Mouse (Mus musculus): Measurements from ENCODE around the gene Hint1. TPM values are rescaled to one million over a fixed set of nuclear protein-coding genes. Genes with fewer than 3 reads are reported as not detected.

The Hint1 gene
- polyA plus RNA-seq, 1 experiment from 2014 or later = 878 TPM

DNA sequence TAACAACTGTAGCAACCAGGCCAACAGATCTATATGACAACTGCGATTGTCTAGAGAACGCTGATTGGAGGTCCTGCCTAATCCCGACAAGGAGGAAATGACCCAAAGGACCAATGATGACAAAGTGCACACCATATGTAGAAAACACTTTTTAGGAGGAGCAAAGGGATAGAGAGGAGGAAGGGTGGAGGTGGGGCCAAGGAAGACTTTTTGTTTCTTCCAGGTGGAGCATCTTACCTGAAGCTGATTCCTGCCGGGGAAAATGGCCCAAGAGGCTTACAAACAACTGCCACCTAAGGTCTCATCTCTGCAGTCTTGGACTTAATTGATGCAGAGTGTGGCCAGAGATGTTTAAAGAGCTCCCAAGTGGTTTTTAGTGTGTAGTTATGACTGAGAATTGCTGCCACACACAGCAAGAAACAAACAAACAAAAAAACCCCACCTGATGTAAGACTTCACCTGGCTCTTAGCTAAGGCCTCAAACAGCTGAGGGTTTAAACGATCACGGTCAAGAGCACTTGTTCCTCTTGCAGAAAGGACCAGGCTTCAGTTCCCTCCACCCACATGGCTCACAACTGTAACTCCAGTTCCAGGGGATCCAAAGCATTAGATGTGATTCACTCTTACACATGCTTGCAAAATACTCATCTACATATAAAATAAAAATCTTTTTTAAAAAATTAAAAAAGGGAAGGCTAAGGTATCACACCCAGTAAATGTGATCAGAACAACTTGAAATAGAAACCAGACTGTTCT, 675 bp upstream of the Hint1 start:
- peak overlapping the region; percentile 97 for H3K9ac ChIP-seq (replicated peaks)
- H3K4me3 ChIP-seq (replicated peaks) = peak overlapping the region; percentile 95
- no peaks in the 10 kb centered on the region for H3K9me3 ChIP-seq (replicated peaks)
- H3K27me3 ChIP-seq (replicated peaks) = no peaks in the 10 kb centered on the region
- ATAC-seq (ENCODE audit: low FRiP score) = 0 out of 2 replicates have a peak, but pooled peaks have one; percentile 6
- peak overlapping the region; percentile 94 for H3K27ac ChIP-seq (replicated peaks)
- 77% methylated on average over 6 of the region's 6 CpGs for WGBS
- H3K4me2 ChIP-seq = peak overlapping the region; percentile 70
- H3K36me3 ChIP-seq = peaks cover 11% of the 10 kb centered on the region
- H3K4me1 ChIP-seq = peaks cover 37% of the 10 kb centered on the region

DNA sequence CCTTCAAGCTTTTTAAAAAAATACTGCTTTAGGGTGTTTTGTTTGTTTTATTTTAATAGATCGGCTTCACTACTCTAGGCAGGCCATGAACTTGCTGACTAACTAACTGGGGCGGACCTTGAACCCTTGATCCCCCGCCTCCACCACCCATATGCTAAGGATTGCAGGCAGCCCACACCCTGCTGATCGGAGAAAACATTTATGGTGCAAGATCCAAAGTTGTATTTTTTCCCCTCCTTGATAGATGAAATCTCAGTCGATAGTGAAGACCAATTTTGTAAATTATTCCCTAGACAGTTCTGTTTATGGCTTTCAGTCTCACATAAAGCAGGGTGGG, 834 bp downstream of the Hint1 start:
- 0 out of 2 replicates have a peak, but pooled peaks have one; percentile 13 for ATAC-seq (ENCODE audit: low FRiP score)
- peak overlapping the region; percentile 95 for H3K4me3 ChIP-seq (replicated peaks)
- H3K27ac ChIP-seq (replicated peaks) = peak overlapping the region; percentile 94
- WGBS = under 1% methylated on average over 5 of the region's 5 CpGs
- no peaks in the 10 kb centered on the region for H3K27me3 ChIP-seq (replicated peaks)
- H3K4me1 ChIP-seq = peaks cover 37% of the 10 kb centered on the region
- H3K4me2 ChIP-seq = peak overlapping the region; percentile 70
- H3K9ac ChIP-seq (replicated peaks) = peak overlapping the region; percentile 97
- peaks cover 25% of the 10 kb centered on the region for H3K36me3 ChIP-seq
- no peaks in the 10 kb centered on the region for H3K9me3 ChIP-seq (replicated peaks)

DNA sequence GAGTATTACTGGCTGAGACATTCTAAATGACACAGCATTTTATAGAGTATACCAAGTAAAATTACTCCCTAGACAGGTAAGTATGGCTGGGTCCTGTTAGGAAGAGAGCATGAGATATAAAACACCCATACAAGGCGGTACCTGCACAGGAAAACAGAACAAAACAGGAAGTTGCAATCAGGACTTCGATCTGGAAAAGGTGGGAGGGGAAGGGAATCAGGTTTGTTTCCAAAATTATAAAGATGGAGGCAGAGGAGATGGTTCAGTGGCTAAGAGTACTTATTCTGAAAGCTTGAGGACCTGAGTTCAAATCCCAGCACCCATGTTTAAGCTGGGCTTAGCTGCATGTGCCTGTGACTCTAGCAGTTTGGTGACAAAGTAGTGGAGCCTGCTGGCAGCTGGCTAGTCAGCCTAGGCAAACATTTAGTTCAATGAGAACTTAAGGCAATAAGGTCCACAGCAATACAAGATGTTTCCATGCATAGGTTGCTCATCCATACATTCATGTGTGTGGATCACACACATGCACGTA, 1.8 kb downstream of the Hint1 start:
- Histone ChIP-seq H3K4me1 (peaks cover 33% of the 10 kb centered on the region), H3K36me3 (peaks cover 33% of the 10 kb centered on the region), H3K9me3 (replicated peaks) (no peaks in the 10 kb centered on the region), H3K4me2 (peak overlapping the region; percentile 70), H3K27me3 (replicated peaks) (no peaks in the 10 kb centered on the region), H3K27ac (replicated peaks) (no peak overlapping the region), H3K4me3 (replicated peaks) (peak overlapping the region; percentile 95), H3K9ac (replicated peaks) (no peak overlapping the region)
- WGBS = 87% methylated on average over 3 of the region's 3 CpGs
- no peak for ATAC-seq (ENCODE audit: low FRiP score)

DNA sequence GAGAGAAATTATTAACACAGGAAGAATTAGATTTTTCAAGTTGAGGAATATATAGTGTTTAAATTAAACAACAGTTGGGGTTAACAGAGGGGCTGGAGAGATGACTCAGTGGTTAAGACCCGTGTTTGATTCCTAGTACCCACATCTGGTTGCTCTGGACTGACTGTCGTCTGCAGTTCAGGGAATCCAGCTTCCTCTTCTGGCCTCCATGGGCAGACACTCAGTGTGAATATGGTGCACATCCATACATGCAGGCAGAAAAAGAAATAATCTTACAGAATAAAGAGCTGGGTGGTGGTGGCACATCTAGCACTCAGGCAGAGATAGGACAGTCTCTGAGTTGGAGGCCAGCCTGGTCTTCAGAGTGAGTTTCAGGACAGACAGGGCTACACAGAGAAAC, 2.3 kb downstream of the Hint1 start:
- WGBS = 81% methylated on average over 2 of the region's 2 CpGs
- H3K4me3 ChIP-seq (replicated peaks) = no peak overlapping the region
- H3K27me3 ChIP-seq (replicated peaks) = no peaks in the 10 kb centered on the region
- no peaks in the 10 kb centered on the region for H3K9me3 ChIP-seq (replicated peaks)
- H3K27ac ChIP-seq (replicated peaks) = no peak overlapping the region
- peaks cover 36% of the 10 kb centered on the region for H3K36me3 ChIP-seq
- H3K9ac ChIP-seq (replicated peaks) = no peak overlapping the region
- no peak for ATAC-seq (ENCODE audit: low FRiP score)
- peak overlapping the region; percentile 70 for H3K4me2 ChIP-seq
- H3K4me1 ChIP-seq = peaks cover 31% of the 10 kb centered on the region

DNA sequence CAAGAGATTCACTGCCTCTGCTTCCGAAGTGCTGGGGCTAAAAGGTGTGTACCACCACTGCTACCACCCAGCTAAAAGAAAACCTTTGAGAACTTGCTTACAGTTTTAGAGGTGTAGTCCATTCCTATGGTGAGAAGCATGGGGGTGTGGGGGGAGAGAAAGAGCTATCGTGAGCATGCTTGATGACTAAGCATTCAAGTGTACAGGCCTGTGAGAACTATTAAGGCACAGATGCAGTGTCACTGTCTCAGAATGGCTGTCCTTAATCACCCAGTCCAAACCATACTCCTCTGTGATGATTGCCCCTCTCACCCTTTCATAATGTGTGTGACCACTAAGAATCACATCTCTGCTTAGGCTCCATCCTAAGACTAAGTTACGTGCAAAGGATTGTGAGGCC, 3.1 kb downstream of the Hint1 start:
- Histone ChIP-seq H3K4me1 (peaks cover 31% of the 10 kb centered on the region), H3K4me3 (replicated peaks) (no peak overlapping the region), H3K27me3 (replicated peaks) (no peaks in the 10 kb centered on the region), H3K9me3 (replicated peaks) (no peaks in the 10 kb centered on the region), H3K9ac (replicated peaks) (peak overlapping the region; percentile 14; the same call in 1 of the 2 replicates), H3K36me3 (peaks cover 45% of the 10 kb centered on the region), H3K4me2 (peak overlapping the region; percentile 70; the same call in 1 of the 2 replicates), H3K27ac (replicated peaks) (no peak overlapping the region)
- no peak for ATAC-seq (ENCODE audit: low FRiP score)
- WGBS = 59% methylated on average over 3 of the region's 3 CpGs

DNA sequence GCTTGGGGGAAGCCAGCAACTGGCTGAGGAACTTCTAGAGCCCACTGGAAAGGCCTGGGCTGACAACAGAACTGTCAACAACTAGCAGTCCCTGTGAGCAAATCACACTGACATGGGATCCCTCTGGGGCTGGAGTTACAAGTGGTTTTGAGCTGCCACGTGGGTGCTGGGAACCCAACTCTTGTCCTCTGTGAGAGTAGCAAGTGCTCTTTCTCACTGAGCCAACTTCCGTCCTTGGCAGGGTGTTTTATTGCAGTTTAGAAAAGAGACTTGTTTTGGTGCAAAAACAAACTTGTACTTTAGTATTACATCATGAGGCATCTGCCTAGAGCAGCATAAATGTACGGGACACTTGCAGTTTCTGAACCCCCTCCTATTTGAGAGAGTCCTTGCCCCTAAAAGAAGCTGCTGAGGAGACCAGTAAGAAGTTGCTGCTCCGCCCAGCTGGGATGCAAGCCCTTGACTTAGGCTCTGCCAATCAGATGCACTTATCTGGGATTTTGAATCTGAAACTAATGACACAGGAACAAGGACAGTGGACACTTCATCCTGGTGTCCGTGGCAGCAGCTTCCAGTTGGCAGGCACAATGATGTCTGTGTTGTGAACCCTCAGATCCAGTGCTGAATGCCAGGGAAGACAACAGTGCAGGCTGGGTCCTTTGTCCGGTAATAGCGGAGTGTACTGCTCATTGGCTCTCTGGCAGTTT, 5.8 kb downstream of the Hint1 start:
- no peak for ATAC-seq (ENCODE audit: low FRiP score)
- 63% methylated on average over 7 of the region's 7 CpGs for WGBS
- no peaks in the 10 kb centered on the region for H3K9me3 ChIP-seq (replicated peaks)
- H3K27ac ChIP-seq (replicated peaks) = peak overlapping the region; percentile 9
- H3K4me2 ChIP-seq = no peak overlapping the region
- peaks cover 26% of the 10 kb centered on the region for H3K4me1 ChIP-seq
- H3K27me3 ChIP-seq (replicated peaks) = no peaks in the 10 kb centered on the region
- H3K36me3 ChIP-seq = peaks cover 46% of the 10 kb centered on the region
- no peak overlapping the region for H3K9ac ChIP-seq (replicated peaks)
- no peak overlapping the region for H3K4me3 ChIP-seq (replicated peaks)

DNA sequence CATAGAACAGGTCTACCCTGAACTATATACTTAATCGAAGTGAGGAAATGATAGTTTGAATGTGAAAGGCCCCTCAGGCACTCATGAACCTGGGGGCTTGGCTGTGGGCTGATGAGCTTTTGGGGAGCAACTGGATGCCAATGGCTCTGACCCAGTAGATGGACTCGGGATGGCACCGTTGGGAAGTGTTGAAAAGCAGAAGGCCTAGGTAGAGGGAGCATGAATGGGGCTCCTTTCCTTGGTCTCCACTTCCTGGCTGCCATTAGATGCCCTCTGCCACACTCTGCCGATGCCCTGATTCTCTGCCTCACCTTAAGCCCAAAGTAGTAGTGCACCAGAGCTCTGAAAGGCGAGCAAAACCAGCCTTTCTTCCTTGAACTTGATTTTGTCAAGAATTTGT, 9.8 kb downstream of the Hint1 start:
- H3K4me3 ChIP-seq (replicated peaks) = no peak overlapping the region
- no peaks in the 10 kb centered on the region for H3K27me3 ChIP-seq (replicated peaks)
- H3K36me3 ChIP-seq = peaks cover 31% of the 10 kb centered on the region
- no peak overlapping the region for H3K27ac ChIP-seq (replicated peaks)
- H3K4me1 ChIP-seq = no peaks in the 10 kb centered on the region
- no peaks in the 10 kb centered on the region for H3K9me3 ChIP-seq (replicated peaks)
- no peak overlapping the region for H3K9ac ChIP-seq (replicated peaks)
- no peak overlapping the region for H3K4me2 ChIP-seq
- no peak for ATAC-seq (ENCODE audit: low FRiP score)
- WGBS = 96% methylated on average over 5 of the region's 5 CpGs

DNA sequence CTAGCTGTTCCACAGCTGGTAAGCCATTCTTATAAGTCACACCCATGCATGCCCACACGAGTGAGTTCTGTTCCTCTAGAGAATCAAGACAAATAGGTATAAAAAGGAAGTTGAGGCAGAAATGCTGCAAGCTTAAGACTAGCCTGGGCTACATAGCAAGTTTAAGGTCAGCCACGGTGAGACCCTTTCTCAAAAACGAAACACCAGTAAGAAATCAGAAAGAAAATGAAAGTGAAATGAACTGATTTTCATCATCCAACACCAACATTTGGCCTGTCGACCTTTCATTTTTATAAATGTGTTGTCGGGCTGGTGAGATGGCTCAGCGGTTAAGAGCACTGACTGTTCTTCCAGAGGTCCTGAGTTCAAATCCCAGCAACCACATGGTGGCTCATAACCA, 12.7 kb downstream of the Hint1 start:
- Histone ChIP-seq H3K4me1 (no peaks in the 10 kb centered on the region), H3K9me3 (replicated peaks) (no peaks in the 10 kb centered on the region), H3K27me3 (replicated peaks) (no peaks in the 10 kb centered on the region), H3K27ac (replicated peaks) (no peak overlapping the region), H3K36me3 (peaks cover 6% of the 10 kb centered on the region), H3K9ac (replicated peaks) (no peak overlapping the region), H3K4me2 (no peak overlapping the region), H3K4me3 (replicated peaks) (no peak overlapping the region)
- 87% methylated on average over 6 of the region's 6 CpGs for WGBS
- ATAC-seq (ENCODE audit: low FRiP score) = no peak

DNA sequence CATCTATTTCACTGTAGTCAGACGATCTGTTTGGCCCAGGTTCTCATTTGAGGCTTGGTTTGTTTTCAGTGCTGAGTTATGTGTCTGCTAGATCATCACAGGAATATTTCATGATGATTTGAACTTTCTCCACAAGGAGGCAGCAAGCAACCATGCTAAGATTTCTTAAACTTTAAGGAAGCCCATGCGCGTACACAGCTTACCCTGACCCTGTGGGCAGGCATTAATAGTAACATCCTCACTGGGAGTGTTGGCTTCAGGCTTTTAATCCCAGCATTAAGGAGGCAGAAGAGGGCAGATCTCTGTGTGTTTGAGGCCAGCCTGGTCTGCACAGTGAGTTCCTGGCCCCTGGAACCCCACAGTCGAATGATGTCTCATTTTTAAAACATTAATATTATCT, 13.3 kb downstream of the Hint1 start:
- Histone ChIP-seq H3K9me3 (replicated peaks) (no peaks in the 10 kb centered on the region), H3K9ac (replicated peaks) (no peak overlapping the region), H3K4me1 (no peaks in the 10 kb centered on the region), H3K4me2 (no peak overlapping the region), H3K4me3 (replicated peaks) (no peak overlapping the region), H3K27me3 (replicated peaks) (no peaks in the 10 kb centered on the region), H3K27ac (replicated peaks) (no peak overlapping the region), H3K36me3 (peaks cover under 1% of the 10 kb centered on the region; the same call in 1 of the 2 replicates)
- WGBS = 39% methylated on average over 4 of the region's 4 CpGs
- ATAC-seq (ENCODE audit: low FRiP score) = no peak; the same call in 1 of the 2 replicates

DNA sequence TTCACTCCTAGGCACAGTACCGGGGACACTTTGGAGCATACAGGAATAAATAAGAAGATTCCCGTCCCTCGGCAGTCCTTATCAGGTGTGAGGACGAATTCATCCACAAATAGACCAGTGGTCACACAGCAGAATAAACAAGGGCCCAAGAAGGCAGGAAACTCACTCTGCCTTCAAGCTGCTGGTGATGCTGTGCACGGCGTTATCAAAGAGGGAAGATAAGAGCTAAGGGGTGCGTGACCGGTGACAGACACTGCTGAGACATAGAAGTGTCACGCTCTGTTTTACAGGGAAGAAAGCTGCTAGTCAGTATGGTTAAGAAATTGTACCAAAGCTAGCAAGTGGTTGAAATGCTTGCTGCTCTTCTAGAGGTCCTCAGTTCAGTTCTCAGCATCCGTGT, 13.7 kb downstream of the Hint1 start:
- ATAC-seq (ENCODE audit: low FRiP score) = no peak
- no peaks in the 10 kb centered on the region for H3K27me3 ChIP-seq (replicated peaks)
- H3K9me3 ChIP-seq (replicated peaks) = no peaks in the 10 kb centered on the region
- WGBS = 86% methylated on average over 10 of the region's 10 CpGs
- H3K4me1 ChIP-seq = no peaks in the 10 kb centered on the region; the same call in 1 of the 2 replicates
- H3K36me3 ChIP-seq = no peaks in the 10 kb centered on the region
- H3K27ac ChIP-seq (replicated peaks) = no peak overlapping the region
- no peak overlapping the region for H3K4me2 ChIP-seq
- no peak overlapping the region for H3K4me3 ChIP-seq (replicated peaks)
- no peak overlapping the region for H3K9ac ChIP-seq (replicated peaks)

DNA sequence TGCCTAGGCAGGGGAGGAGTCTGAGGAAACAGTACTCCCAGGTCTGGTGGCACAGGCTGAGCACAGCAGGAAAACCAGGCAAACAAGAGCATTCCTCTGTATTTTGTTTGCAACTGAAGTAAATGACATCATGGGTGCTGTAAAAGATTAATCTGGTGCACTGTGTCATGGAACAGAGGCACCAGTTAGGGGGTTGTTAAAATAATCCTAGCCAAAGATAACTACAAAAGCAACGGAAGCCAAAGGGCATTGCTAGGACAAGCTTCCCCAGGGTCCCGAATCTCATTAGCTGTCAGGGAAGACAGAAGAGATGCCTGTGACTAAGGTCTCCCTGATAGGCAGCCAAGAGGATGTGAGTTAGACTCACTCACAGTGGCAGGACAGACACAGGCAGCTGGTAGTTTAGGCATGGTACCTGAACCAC, 14.9 kb downstream of the Hint1 start:
- Histone ChIP-seq H3K4me1 (no peaks in the 10 kb centered on the region; the same call in 1 of the 2 replicates), H3K9ac (replicated peaks) (no peak overlapping the region), H3K27ac (replicated peaks) (no peak overlapping the region), H3K4me2 (no peak overlapping the region), H3K4me3 (replicated peaks) (no peak overlapping the region), H3K9me3 (replicated peaks) (no peaks in the 10 kb centered on the region), H3K27me3 (replicated peaks) (no peaks in the 10 kb centered on the region), H3K36me3 (no peaks in the 10 kb centered on the region)
- 16% methylated on average over 2 of the region's 2 CpGs for WGBS
- no peak for ATAC-seq (ENCODE audit: low FRiP score)

DNA sequence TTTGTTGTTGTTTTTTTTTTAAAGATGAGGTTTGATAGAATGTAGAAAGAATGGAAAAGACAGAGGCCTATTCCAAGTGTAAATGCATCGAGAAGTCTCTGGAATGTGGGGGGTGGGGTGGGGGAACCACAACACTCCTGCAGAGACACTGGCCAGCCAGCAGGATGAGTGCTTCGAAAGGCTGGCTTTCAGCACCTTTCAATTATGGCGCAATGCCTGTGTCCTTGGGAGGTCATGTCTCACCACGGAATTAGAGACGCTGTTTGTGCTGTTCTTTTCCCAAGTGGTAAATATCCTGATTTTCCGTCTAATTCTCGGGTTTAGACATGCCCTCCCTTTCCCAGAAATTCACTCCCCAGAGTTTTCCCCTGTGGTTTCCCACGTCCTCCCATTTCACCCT, 16.5 kb downstream of the Hint1 start:
- Histone ChIP-seq H3K4me1 (no peaks in the 10 kb centered on the region; the same call in 1 of the 2 replicates), H3K4me2 (no peak overlapping the region), H3K27me3 (replicated peaks) (no peaks in the 10 kb centered on the region), H3K27ac (replicated peaks) (no peak overlapping the region), H3K9ac (replicated peaks) (no peak overlapping the region), H3K4me3 (replicated peaks) (no peak overlapping the region), H3K36me3 (no peaks in the 10 kb centered on the region), H3K9me3 (replicated peaks) (no peaks in the 10 kb centered on the region)
- no peak for ATAC-seq (ENCODE audit: low FRiP score)
- 50% methylated on average over 8 of the region's 8 CpGs for WGBS

Measured in neural tube, embryonic 15.5 days (tissue).